8 mouse cellular contexts compared by ENCODE assay signal in genomic region chr17:26112751-26113150, GRCm38 (mm10). TPM values are rescaled to one million over a fixed set of nuclear protein-coding genes. Genes with fewer than 3 reads are reported as not detected.
DNase-seq lines count a peak whose midpoint lies in the region; ATAC-seq and TF ChIP-seq lines count a peak whose summit lies in the region.

No protein-coding gene starts in this region.

- WGBS in lung, adult 2 months = 20% methylated on average over 14 of the region's 14 CpGs
- 14% methylated on average over 14 of the region's 14 CpGs for WGBS in embryonic facial prominence, embryonic 15.5 days
- WGBS in limb, embryonic 10.5 days = 19% methylated on average over 14 of the region's 14 CpGs
- WGBS in neural tube, embryonic 14.5 days = 18% methylated on average over 14 of the region's 14 CpGs

- TF ChIP-seq CTCF in lung, adult 2 months (IDR thresholded peaks at IDR 0.05; ENCODE audit: insufficient read depth, low read length) = no peak

- H3K4me3 ChIP-seq in lung, adult 2 months (replicated peaks; ENCODE audit: extremely low read depth, low read depth, low read length) = peak overlapping the region; percentile 16
- peak overlapping the region; percentile 58 for H3K4me3 ChIP-seq in embryonic facial prominence, embryonic 15.5 days (replicated peaks)
- peak overlapping the region; percentile 87 for H3K4me3 ChIP-seq in limb, embryonic 10.5 days
- H3K4me3 ChIP-seq in neural tube, embryonic 14.5 days (ENCODE audit: low read depth, low read length) = peak overlapping the region; percentile 60

- H3K36me3 ChIP-seq in embryonic facial prominence, embryonic 15.5 days = no peaks in the 10 kb centered on the region
- no peaks in the 10 kb centered on the region for H3K36me3 ChIP-seq in limb, embryonic 10.5 days
- H3K36me3 ChIP-seq in neural tube, embryonic 14.5 days (ENCODE audit: control insufficient read depth, insufficient read depth, low read length) = no peaks in the 10 kb centered on the region

- H3K27ac ChIP-seq in embryonic facial prominence, embryonic 15.5 days (replicated peaks) = no peak overlapping the region
- peak overlapping the region; percentile 84; the same call in 1 of the 2 replicates for H3K27ac ChIP-seq in limb, embryonic 10.5 days
- no peak overlapping the region; the same call in 1 of the 2 replicates for H3K27ac ChIP-seq in neural tube, embryonic 14.5 days (ENCODE audit: low read depth, low read length)

- peak overlapping the region; percentile 96 for H3K4me2 ChIP-seq in embryonic facial prominence, embryonic 15.5 days (replicated peaks)
- H3K4me2 ChIP-seq in neural tube, embryonic 14.5 days (ENCODE audit: low read depth, low read length) = peak overlapping the region; percentile 90

- no peak for TF ChIP-seq POLR2A in lung, adult 2 months (IDR thresholded peaks at IDR 0.05; ENCODE audit: borderline replicate concordance, extremely low read depth, low read depth, low read length)

- no peak overlapping the region for H3K9ac ChIP-seq in embryonic facial prominence, embryonic 15.5 days
- H3K9ac ChIP-seq in neural tube, embryonic 14.5 days (replicated peaks; ENCODE audit: low read depth, low read length) = peak overlapping the region; percentile 87

- H3K9me3 ChIP-seq in embryonic facial prominence, embryonic 15.5 days (replicated peaks) = no peaks in the 10 kb centered on the region
- no peaks in the 10 kb centered on the region for H3K9me3 ChIP-seq in limb, embryonic 10.5 days (replicated peaks)
- H3K9me3 ChIP-seq in neural tube, embryonic 14.5 days (ENCODE audit: control insufficient read depth, low read length) = no peaks in the 10 kb centered on the region

- H3K4me1 ChIP-seq in lung, adult 2 months (ENCODE audit: control insufficient read depth, insufficient read depth, low read length) = peaks cover 5% of the 10 kb centered on the region; the same call in 1 of the 2 replicates
- peaks cover 12% of the 10 kb centered on the region for H3K4me1 ChIP-seq in embryonic facial prominence, embryonic 15.5 days
- H3K4me1 ChIP-seq in limb, embryonic 10.5 days = peaks cover 25% of the 10 kb centered on the region
- H3K4me1 ChIP-seq in neural tube, embryonic 14.5 days (ENCODE audit: control insufficient read depth, insufficient read depth, low read length) = 0 out of 2 replicates have a peak, but pooled peaks cover 2% of the 10 kb centered on the region

- no peak for DNase-seq in lung, adult 2 months
- DNase-seq in lung, postnatal 36 days = no peak
- no peak for DNase-seq in limb, embryonic 10.5 days (ENCODE audit: low spot score)
- no peak for DNase-seq in adrenal gland, adult (ENCODE audit: inconsistent age in 2 of 2, low spot score in 1 of 2)
- DNase-seq in yolk sac, embryonic 10.5 days (ENCODE audit: low spot score) = no peak
- no peak for DNase-seq in ovary, postnatal 14 days (ENCODE audit: low spot score)

- ATAC-seq in embryonic facial prominence, embryonic 15.5 days (ENCODE audit: insufficient number of reproducible peaks, low FRiP score, low TSS enrichment, low read depth) = no peak
- no peak for ATAC-seq in neural tube, embryonic 14.5 days (ENCODE audit: low read depth)

- peaks cover 77% of the 10 kb centered on the region for H3K27me3 ChIP-seq in embryonic facial prominence, embryonic 15.5 days
- peaks cover 81% of the 10 kb centered on the region for H3K27me3 ChIP-seq in limb, embryonic 10.5 days (ENCODE audit: low read depth, poor library complexity, severe bottlenecking)
- 0 out of 2 replicates have a peak, but pooled peaks cover 3% of the 10 kb centered on the region for H3K27me3 ChIP-seq in neural tube, embryonic 14.5 days (ENCODE audit: control insufficient read depth, insufficient read depth, low read length)

RNA-seq across cellular contexts. Expression of gene Tmem8, which starts 0.3 kb away (rescaled TPM):
- 60.0 and 65.3 TPM in 2 replicates for polyA plus RNA-seq in lung, adult 2 months (2012; rRNA removed)
- polyA plus RNA-seq in embryonic facial prominence, embryonic 15.5 days (2015; fragmentation: Nextera tagmentation; extraction: Ambion mirVana) = 2.9 and 3.5 TPM in 2 replicates
- 0.53 and 0.56 TPM in 2 replicates for polyA plus RNA-seq in limb, embryonic 10.5 days (2016; fragmentation: Nextera tagmentation; extraction: Ambion mirVana)
- 2.8 and 3.1 TPM in 2 replicates for polyA plus RNA-seq in neural tube, embryonic 14.5 days (2014; fragmentation: Nextera tagmentation; extraction: Ambion mirVana)

RNA-seq across cellular contexts. Expression of gene Mrpl28, which starts 10.5 kb away (rescaled TPM):
- 43.4 and 46.7 TPM in 2 replicates for polyA plus RNA-seq in lung, adult 2 months (2012; rRNA removed)
- 190 and 191 TPM in 2 replicates for polyA plus RNA-seq in embryonic facial prominence, embryonic 15.5 days (2015; fragmentation: Nextera tagmentation; extraction: Ambion mirVana)
- polyA plus RNA-seq in limb, embryonic 10.5 days (2016; fragmentation: Nextera tagmentation; extraction: Ambion mirVana) = 302 and 336 TPM in 2 replicates
- polyA plus RNA-seq in neural tube, embryonic 14.5 days (2014; fragmentation: Nextera tagmentation; extraction: Ambion mirVana) = 177 and 192 TPM in 2 replicates

RNA-seq across cellular contexts. Expression of gene Nme4, which starts 17.3 kb away (rescaled TPM):
- polyA plus RNA-seq in lung, adult 2 months (2012; rRNA removed) = 5.4 and 7.5 TPM in 2 replicates
- polyA plus RNA-seq in embryonic facial prominence, embryonic 15.5 days (2015; fragmentation: Nextera tagmentation; extraction: Ambion mirVana) = 87.1 and 98.8 TPM in 2 replicates
- polyA plus RNA-seq in limb, embryonic 10.5 days (2016; fragmentation: Nextera tagmentation; extraction: Ambion mirVana) = 163 and 186 TPM in 2 replicates
- polyA plus RNA-seq in neural tube, embryonic 14.5 days (2014; fragmentation: Nextera tagmentation; extraction: Ambion mirVana) = 10.8 and 16.3 TPM in 2 replicates

RNA-seq across cellular contexts. Expression of gene Decr2, which starts 22.6 kb away (rescaled TPM):
- polyA plus RNA-seq in lung, adult 2 months (2012; rRNA removed) = 12.1 and 16.7 TPM in 2 replicates
- 39.7 and 42.6 TPM in 2 replicates for polyA plus RNA-seq in embryonic facial prominence, embryonic 15.5 days (2015; fragmentation: Nextera tagmentation; extraction: Ambion mirVana)
- polyA plus RNA-seq in limb, embryonic 10.5 days (2016; fragmentation: Nextera tagmentation; extraction: Ambion mirVana) = 23.0 and 26.3 TPM in 2 replicates
- 28.4 and 33.4 TPM in 2 replicates for polyA plus RNA-seq in neural tube, embryonic 14.5 days (2014; fragmentation: Nextera tagmentation; extraction: Ambion mirVana)

RNA-seq across cellular contexts. Expression of gene Axin1, which starts 25.7 kb away (rescaled TPM):
- 14.0 and 17.5 TPM in 2 replicates for polyA plus RNA-seq in lung, adult 2 months (2012; rRNA removed)
- 12.7 and 15.8 TPM in 2 replicates for polyA plus RNA-seq in embryonic facial prominence, embryonic 15.5 days (2015; fragmentation: Nextera tagmentation; extraction: Ambion mirVana)
- polyA plus RNA-seq in limb, embryonic 10.5 days (2016; fragmentation: Nextera tagmentation; extraction: Ambion mirVana) = 11.5 and 14.2 TPM in 2 replicates
- polyA plus RNA-seq in neural tube, embryonic 14.5 days (2014; fragmentation: Nextera tagmentation; extraction: Ambion mirVana) = 7.1 and 7.7 TPM in 2 replicates

Comparison
In these comparisons a context has a peak if more than half of its experiments do, and no peak if none do; other contexts are left out.
1. H3K4me3 ChIP-seq: peak in every context shown above with its lines; median percentile 87 in limb, embryonic 10.5 days; 60 in neural tube, embryonic 14.5 days; 58 in embryonic facial prominence, embryonic 15.5 days; 16 in lung, adult 2 months.
2. RNA of gene Tmem8, which starts 0.3 kb away (polyA plus RNA-seq): 60.0 to 65.3 TPM in lung, adult 2 months; 2.8 to 3.1 TPM in neural tube, embryonic 14.5 days, 2.9 to 3.5 TPM in embryonic facial prominence, embryonic 15.5 days and 0.53 to 0.56 TPM in limb, embryonic 10.5 days; every median in the first group is over 10 times any median in the second.